Mouse (Mus musculus) limb, embryonic 13.5 days (tissue): ENCODE data around the gene E030030I06Rik. TPM values are rescaled to one million over a fixed set of nuclear protein-coding genes. Genes with fewer than 3 reads are reported as not detected.

Experiments used
- polyA plus RNA-seq: library from polyadenylated mRNA; unstranded; fragments of >200 nt; fragmentation: Nextera tagmentation; extraction: Ambion mirVana; gene quantifications from 2 replicates; pipeline ENCODE4 v1.2.1, GENCODE M21; 2015

E030030I06Rik gene
- polyA plus RNA-seq, 1 experiment from 2014 or later: 18.1 TPM

Other genes starting within 250 kb of the E030030I06Rik start
- not detected in 2 replicates for gene 4930444G20Rik, start 81.2 kb downstream of the E030030I06Rik start, polyA plus RNA-seq
- gene Raet1e, start 9.3 kb upstream of the E030030I06Rik start, polyA plus RNA-seq: 12.0 and 13.0 TPM in 2 replicates
- gene H60b, start 9.3 kb upstream of the E030030I06Rik start, polyA plus RNA-seq: 0.62 and 0.70 TPM in 2 replicates
- gene Raet1d, start 211.3 kb upstream of the E030030I06Rik start, polyA plus RNA-seq: 27.0 and 27.8 TPM in 2 replicates